Mouse (Mus musculus) T-helper 1 cell (primary cell): ENCODE results near the gene Apoc4.

Source experiments
- in situ Hi-C: fragments of 300-600 bp; cut with MboI, MseI; formaldehyde crosslinking; loops from one replicate; pipeline ENCODE4 v1.15.1; 2025; ENCODE audit warnings: high pct_unique_total_duplicates

The Apoc4 gene

GRCm38 (mm10) chr7:19629361-19629734 is 51.9 kb downstream of the Apoc4 start, which contains the start of gene Relb:
Gene Relb (minus strand): TSS chr7:19629438.
- in situ Hi-C loops = no loop called here

- in situ Hi-C loops = no loop called here
Observed at GRCm38 (mm10) chr7:19628536-19629360, 52.5 kb downstream of the Apoc4 start.

GRCm38 (mm10) chr7:19628192-19628535 is 53.1 kb downstream of the Apoc4 start:
- in situ Hi-C loops = no loop called here
